Mouse (Mus musculus): Measurements from ENCODE around the gene Tmem38a. TPM values are rescaled to one million over a fixed set of nuclear protein-coding genes. Genes with fewer than 3 reads are reported as not detected.

Tmem38a gene
- polyA plus RNA-seq, 1 experiment from 2014 or later: 16.2 TPM

GRCm38 (mm10) chr8:72579374-72579773 is 7.5 kb downstream of the Tmem38a start:
- Histone ChIP-seq H3K4me1 (ENCODE audit: control insufficient read depth, insufficient read depth, low read length) (no peaks in the 10 kb centered on the region), H3K4me3 (ENCODE audit: low read depth, low read length) (no peak overlapping the region), H3K4me2 (ENCODE audit: low read length) (no peak overlapping the region), H3K27me3 (replicated peaks; ENCODE audit: control insufficient read depth, insufficient read depth, low read length) (no peaks in the 10 kb centered on the region), H3K27ac (ENCODE audit: low read depth, low read length) (no peak overlapping the region), H3K36me3 (ENCODE audit: control insufficient read depth, insufficient read depth, low read length) (no peaks in the 10 kb centered on the region), H3K9ac (ENCODE audit: low read length) (no peak overlapping the region), H3K9me3 (replicated peaks; ENCODE audit: control insufficient read depth, low read length) (no peaks in the 10 kb centered on the region)
- DNase-seq (ENCODE audit: low spot score) (no peak), ATAC-seq (no peak)
- WGBS: 66% methylated on average over 9 of the region's 9 CpGs

GRCm38 (mm10) chr8:72583056-72583771 is 11.4 kb downstream of the Tmem38a start:
- no peaks in the 10 kb centered on the region for H3K4me1 ChIP-seq (ENCODE audit: control insufficient read depth, insufficient read depth, low read length)
- DNase-seq (ENCODE audit: low spot score) (peak; percentile 13), ATAC-seq (no peak)
- no peaks in the 10 kb centered on the region for H3K36me3 ChIP-seq (ENCODE audit: control insufficient read depth, insufficient read depth, low read length)
- H3K27me3 ChIP-seq (replicated peaks; ENCODE audit: control insufficient read depth, insufficient read depth, low read length): no peaks in the 10 kb centered on the region
- H3K9me3 ChIP-seq (replicated peaks; ENCODE audit: control insufficient read depth, low read length): no peaks in the 10 kb centered on the region
- no peak overlapping the region for H3K9ac ChIP-seq (ENCODE audit: low read length)
- no peak overlapping the region for H3K4me3 ChIP-seq (ENCODE audit: low read depth, low read length)
- 86% methylated on average over 7 of the region's 7 CpGs for WGBS
- no peak overlapping the region for H3K27ac ChIP-seq (ENCODE audit: low read depth, low read length)
- H3K4me2 ChIP-seq (ENCODE audit: low read length): no peak overlapping the region

- Histone ChIP-seq H3K4me3 (ENCODE audit: low read depth, low read length) (no peak overlapping the region), H3K27ac (ENCODE audit: low read depth, low read length) (no peak overlapping the region), H3K27me3 (replicated peaks; ENCODE audit: control insufficient read depth, insufficient read depth, low read length) (no peaks in the 10 kb centered on the region), H3K36me3 (ENCODE audit: control insufficient read depth, insufficient read depth, low read length) (no peaks in the 10 kb centered on the region), H3K4me2 (ENCODE audit: low read length) (no peak overlapping the region), H3K4me1 (ENCODE audit: control insufficient read depth, insufficient read depth, low read length) (no peaks in the 10 kb centered on the region), H3K9me3 (replicated peaks; ENCODE audit: control insufficient read depth, low read length) (no peaks in the 10 kb centered on the region), H3K9ac (ENCODE audit: low read length) (no peak overlapping the region)
- no peak for ATAC-seq
- DNase-seq (ENCODE audit: low spot score): no peak
- 79% methylated on average over 6 of the region's 6 CpGs for WGBS
Measured at GRCm38 (mm10) chr8:72584390-72584789, 12.5 kb downstream of the Tmem38a start.

- H3K9me3 ChIP-seq (replicated peaks; ENCODE audit: control insufficient read depth, low read length): no peaks in the 10 kb centered on the region
- H3K27ac ChIP-seq (ENCODE audit: low read depth, low read length): no peak overlapping the region
- ATAC-seq (no peak), DNase-seq (ENCODE audit: low spot score) (peak; percentile 20)
- 60% methylated on average over 6 of the region's 6 CpGs for WGBS
- H3K4me1 ChIP-seq (ENCODE audit: control insufficient read depth, insufficient read depth, low read length): no peaks in the 10 kb centered on the region
- no peaks in the 10 kb centered on the region for H3K36me3 ChIP-seq (ENCODE audit: control insufficient read depth, insufficient read depth, low read length)
- H3K4me3 ChIP-seq (ENCODE audit: low read depth, low read length): no peak overlapping the region
- H3K4me2 ChIP-seq (ENCODE audit: low read length): no peak overlapping the region
- no peak overlapping the region for H3K9ac ChIP-seq (ENCODE audit: low read length)
- H3K27me3 ChIP-seq (replicated peaks; ENCODE audit: control insufficient read depth, insufficient read depth, low read length): no peaks in the 10 kb centered on the region
Measured at GRCm38 (mm10) chr8:72587806-72588205, 16.0 kb downstream of the Tmem38a start.

GRCm38 (mm10) chr8:72588865-72589264 is 17.0 kb downstream of the Tmem38a start:
- Histone ChIP-seq H3K4me3 (ENCODE audit: low read depth, low read length) (no peak overlapping the region), H3K9me3 (replicated peaks; ENCODE audit: control insufficient read depth, low read length) (no peaks in the 10 kb centered on the region), H3K27me3 (replicated peaks; ENCODE audit: control insufficient read depth, insufficient read depth, low read length) (no peaks in the 10 kb centered on the region), H3K36me3 (ENCODE audit: control insufficient read depth, insufficient read depth, low read length) (no peaks in the 10 kb centered on the region), H3K4me2 (ENCODE audit: low read length) (no peak overlapping the region), H3K27ac (ENCODE audit: low read depth, low read length) (no peak overlapping the region), H3K9ac (ENCODE audit: low read length) (no peak overlapping the region), H3K4me1 (ENCODE audit: control insufficient read depth, insufficient read depth, low read length) (no peaks in the 10 kb centered on the region)
- WGBS: 91% methylated on average over 10 of the region's 10 CpGs
- no peak for DNase-seq (ENCODE audit: low spot score)
- ATAC-seq: no peak

GRCm38 (mm10) chr8:72589286-72589685 is 17.4 kb downstream of the Tmem38a start:
- no peaks in the 10 kb centered on the region for H3K4me1 ChIP-seq (ENCODE audit: control insufficient read depth, insufficient read depth, low read length)
- ATAC-seq (no peak), DNase-seq (ENCODE audit: low spot score) (no peak)
- no peaks in the 10 kb centered on the region for H3K27me3 ChIP-seq (replicated peaks; ENCODE audit: control insufficient read depth, insufficient read depth, low read length)
- no peaks in the 10 kb centered on the region for H3K9me3 ChIP-seq (replicated peaks; ENCODE audit: control insufficient read depth, low read length)
- no peak overlapping the region for H3K4me3 ChIP-seq (ENCODE audit: low read depth, low read length)
- H3K4me2 ChIP-seq (ENCODE audit: low read length): no peak overlapping the region
- no peak overlapping the region for H3K27ac ChIP-seq (ENCODE audit: low read depth, low read length)
- no peaks in the 10 kb centered on the region for H3K36me3 ChIP-seq (ENCODE audit: control insufficient read depth, insufficient read depth, low read length)
- no peak overlapping the region for H3K9ac ChIP-seq (ENCODE audit: low read length)
- 79% methylated on average over 7 of the region's 7 CpGs for WGBS

- H3K36me3 ChIP-seq (ENCODE audit: control insufficient read depth, insufficient read depth, low read length): no peaks in the 10 kb centered on the region
- no peak overlapping the region for H3K9ac ChIP-seq (ENCODE audit: low read length)
- no peak for ATAC-seq
- H3K27ac ChIP-seq (ENCODE audit: low read depth, low read length): no peak overlapping the region
- no peak overlapping the region for H3K4me3 ChIP-seq (ENCODE audit: low read depth, low read length)
- no peaks in the 10 kb centered on the region for H3K27me3 ChIP-seq (replicated peaks; ENCODE audit: control insufficient read depth, insufficient read depth, low read length)
- H3K9me3 ChIP-seq (replicated peaks; ENCODE audit: control insufficient read depth, low read length): no peaks in the 10 kb centered on the region
- H3K4me1 ChIP-seq (ENCODE audit: control insufficient read depth, insufficient read depth, low read length): no peaks in the 10 kb centered on the region
- WGBS: 54% methylated on average over 2 of the region's 2 CpGs
- DNase-seq (ENCODE audit: low spot score): peak; percentile 10
- H3K4me2 ChIP-seq (ENCODE audit: low read length): no peak overlapping the region
Measured at GRCm38 (mm10) chr8:72590198-72590597, 18.3 kb downstream of the Tmem38a start.

Small RNA genes within 50 kb of the gene (microRNA-seq; reads per million reads assigned to microRNA genes)
- not detected for gene Gm28019

Other genes starting within 250 kb of the Tmem38a start
- 57.8 and 65.5 TPM in 2 replicates for gene Eps15l1, start 150.6 kb upstream of the Tmem38a start, polyA plus RNA-seq (2014; fragmentation: Nextera tagmentation; extraction: Ambion mirVana)
- 1.0 and 1.1 TPM in 2 replicates for gene Calr3, start 128.2 kb upstream of the Tmem38a start, polyA plus RNA-seq (2014; fragmentation: Nextera tagmentation; extraction: Ambion mirVana)
- gene 1700030K09Rik, start 128.2 kb upstream of the Tmem38a start, polyA plus RNA-seq (2014; fragmentation: Nextera tagmentation; extraction: Ambion mirVana): 14.8 and 17.1 TPM in 2 replicates
- 33.2 and 42.6 TPM in 2 replicates for gene Cherp, start 96.8 kb upstream of the Tmem38a start, polyA plus RNA-seq (2014; fragmentation: Nextera tagmentation; extraction: Ambion mirVana)
- 5.8 and 6.6 TPM in 2 replicates for gene Slc35e1, start 79.4 kb upstream of the Tmem38a start, polyA plus RNA-seq (2014; fragmentation: Nextera tagmentation; extraction: Ambion mirVana)
- gene Med26, start 23.8 kb upstream of the Tmem38a start, polyA plus RNA-seq (2014; fragmentation: Nextera tagmentation; extraction: Ambion mirVana): 11.8 and 14.7 TPM in 2 replicates
- 103 and 108 TPM in 2 replicates for gene Smim7, start 967 bp upstream of the Tmem38a start, polyA plus RNA-seq (2014; fragmentation: Nextera tagmentation; extraction: Ambion mirVana)
- gene Nwd1, start 74.7 kb downstream of the Tmem38a start, polyA plus RNA-seq (2014; fragmentation: Nextera tagmentation; extraction: Ambion mirVana): 0.81 and 1.3 TPM in 2 replicates
- 230 and 253 TPM in 2 replicates for gene Sin3b, start 151.2 kb downstream of the Tmem38a start, polyA plus RNA-seq (2014; fragmentation: Nextera tagmentation; extraction: Ambion mirVana)
- gene F2rl3, start 189.8 kb downstream of the Tmem38a start, polyA plus RNA-seq (2014; fragmentation: Nextera tagmentation; extraction: Ambion mirVana): 0.42 and 0.77 TPM in 2 replicates

Measured in forebrain, embryonic 14.5 days (tissue).